ENCODE assay signal across 7 mouse cellular contexts in the genomic region with DNA sequence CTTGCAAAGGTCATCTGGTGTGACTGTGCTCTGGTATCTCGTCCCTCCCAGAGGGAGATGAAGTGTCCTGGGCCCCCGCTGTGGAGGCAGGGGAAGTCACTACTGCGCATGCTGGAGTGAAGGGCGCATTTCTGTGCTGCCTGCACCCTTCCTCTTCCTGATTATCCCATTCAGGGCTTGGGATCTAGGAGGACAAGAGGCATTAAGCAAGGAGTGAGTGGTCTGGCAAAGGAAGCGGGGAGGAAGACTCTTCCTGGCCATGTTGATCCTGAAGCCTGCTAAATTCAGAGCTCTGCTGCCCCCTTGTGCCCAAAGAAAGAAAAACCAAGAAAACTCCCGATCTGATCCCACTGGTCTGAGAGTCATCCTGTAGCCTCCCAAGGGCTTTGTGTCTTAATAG. TPM values are rescaled to one million over a fixed set of nuclear protein-coding genes. Genes with fewer than 3 reads are reported as not detected.
DNase-seq lines count a peak whose midpoint lies in the region; ATAC-seq lines count a peak whose summit lies in the region.

No protein-coding gene starts in this region.

- peak; percentile 25 for DNase-seq in adrenal gland, adult 8-10 months
- peak; percentile 89 for DNase-seq in embryo, embryonic 10 days (ENCODE audit: low spot score)
- peak; percentile 69 for DNase-seq in gastrocnemius, postnatal 14 days
- peak; percentile 63 for DNase-seq in hindlimb bud, embryonic 11.5 days (ENCODE audit: extremely low spot score, low read depth, low spot score)
- peak; percentile 64 to 71 for DNase-seq in left cerebral cortex, postnatal 10 days (ENCODE audit: extremely low spot score in 1 of 2, low spot score in 2 of 2)
- DNase-seq in right cerebral cortex, postnatal 4 days = peak; percentile 80

- intact Hi-C loops in gastrocnemius, postnatal 14 days (cut with DNase I; ENCODE audit: low total_unique reads) = no loop called here
- intact Hi-C loops in left cerebral cortex, postnatal 10 days (cut with DNase I) = loop anchor here (2.0 kb wide), 1 partner anchor 352 kb away; no protein-coding TSS in a partner anchor

- peak; percentile 59 for ATAC-seq in megakaryocyte-erythroid progenitor cell, adult 5-6 weeks (replicated peaks; ENCODE audit: low FRiP score, low TSS enrichment, poor library complexity, severe bottlenecking)

RNA-seq across cellular contexts. Expression of gene Nnmt, which starts 13.6 kb away (rescaled TPM):
- 10 to 100 TPM; 19.8 to 41.2 (median 25.1) TPM for total RNA-seq in adrenal gland, adult 8-10 months (2022)
- 1 to 10 TPM; 6.2 to 7.8 TPM for total RNA-seq in gastrocnemius, postnatal 14 days (2021)
- total RNA-seq in left cerebral cortex, postnatal 10 days (2021) = 1 to 10 TPM; 8.0 to 9.7 TPM
- total RNA-seq in megakaryocyte-erythroid progenitor cell, adult 5-6 weeks (2014; fragmentation: Nextera tagmentation) = not detected in 2 replicates
- total RNA-seq in megakaryocyte-erythroid progenitor cell, adult 5-6 weeks (2017) = not detected in 2 replicates

Comparison
In these comparisons a context has a peak if more than half of its experiments do, and no peak if none do; other contexts are left out.
1. Peak in every context shown above with its lines: DNase-seq and ATAC-seq.
2. DNase-seq: peak in every context shown above with its lines; median percentile 89 in embryo, embryonic 10 days; 80 in right cerebral cortex, postnatal 4 days; 69 in gastrocnemius, postnatal 14 days; 68 in left cerebral cortex, postnatal 10 days; 63 in hindlimb bud, embryonic 11.5 days; 25 in adrenal gland, adult 8-10 months.
3. RNA of gene Nnmt, which starts 13.6 kb away (total RNA-seq): 19.8 to 41.2 TPM in adrenal gland, adult 8-10 months, 8.0 to 9.7 TPM in left cerebral cortex, postnatal 10 days and 6.2 to 7.8 TPM in gastrocnemius, postnatal 14 days; not detected in megakaryocyte-erythroid progenitor cell, adult 5-6 weeks; every median in the first group is over 4 times any median in the second.